Mouse (Mus musculus) hindbrain, embryonic 16.5 days (tissue): ENCODE measurements around the gene Tbc1d16. TPM values are rescaled to one million over a fixed set of nuclear protein-coding genes. Genes with fewer than 3 reads are reported as not detected.

Experiments
- ATAC-seq: fragments of 200-750 bp; cut with Nextera tagmentation; 2 replicates; pipeline ENCODE4 v1.8.0; 2017; ENCODE audit warnings: moderate TSS enrichment, moderate library complexity
- H3K27ac ChIP-seq: fragments of 300-500 bp; sonication (generic); 2 replicates; pipeline ENCODE4 v1.5.1; 2014; ENCODE audit warnings: low read depth, mild to moderate bottlenecking, control low read depth, low read length, moderate library complexity
- H3K27me3 ChIP-seq: fragments of 300-500 bp; sonication (generic); replicated peaks from 2 replicates; pipeline ENCODE4 v1.6.1; 2014; ENCODE audit warnings: low read length; ENCODE audit not compliant: control insufficient read depth, insufficient read depth
- H3K36me3 ChIP-seq: fragments of 300-500 bp; sonication (generic); 2 replicates; pipeline ENCODE4 v1.6.1; 2014; ENCODE audit warnings: mild to moderate bottlenecking, low read length, moderate library complexity, mixed read lengths; ENCODE audit not compliant: control insufficient read depth, insufficient read depth
- H3K4me1 ChIP-seq: fragments of 300-500 bp; sonication (generic); 2 replicates; pipeline ENCODE4 v1.6.1; 2014; ENCODE audit warnings: low read depth, low read length; ENCODE audit not compliant: control insufficient read depth, insufficient read depth
- H3K4me2 ChIP-seq: fragments of 300-500 bp; sonication (generic); 2 replicates; pipeline ENCODE4 v1.6.1; 2014; ENCODE audit warnings: mild to moderate bottlenecking, low read length, control low read depth, moderate library complexity
- H3K4me3 ChIP-seq: fragments of 300-500 bp; sonication (generic); 2 replicates; pipeline ENCODE4 v1.5.1; 2014; ENCODE audit warnings: mild to moderate bottlenecking, low read length, control low read depth, moderate library complexity
- H3K9ac ChIP-seq: fragments of 300-500 bp; sonication (generic); 2 replicates; pipeline ENCODE4 v1.6.1; 2014; ENCODE audit warnings: low read depth, mild to moderate bottlenecking, control low read depth, low read length, moderate library complexity
- H3K9me3 ChIP-seq: fragments of 300-500 bp; sonication (generic); 2 replicates; pipeline ENCODE4 v1.6.1; 2014; ENCODE audit warnings: mild to moderate bottlenecking, low read length, moderate library complexity; ENCODE audit not compliant: control insufficient read depth
- whole genome bisulfite sequencing: fragments of 180-500 bp; shearing (Covaris S2); extraction: QIAGEN DNeasy Blood & Tissue Kit; methylation state at CpG from one replicate; pipeline ENCODE4 v1.1.7; 2014; 5-methylcytosine and 5-hydroxymethylcytosine counted together
- polyA plus RNA-seq: library from polyadenylated mRNA; unstranded; fragments of >200 nt; fragmentation: Nextera tagmentation; extraction: Ambion mirVana; gene quantifications from 2 replicates; pipeline ENCODE4 v1.2.1, GENCODE M21; 2015

Tbc1d16 gene
- polyA plus RNA-seq, 1 experiment from 2014 or later = 54.9 TPM

- Histone ChIP-seq H3K4me3 (peak overlapping the region; percentile 14; the same call in 1 of the 2 replicates), H3K4me1 (peaks cover 49% of the 10 kb centered on the region), H3K27me3 (no peaks in the 10 kb centered on the region), H3K4me2 (peak overlapping the region; percentile 50), H3K9ac (peak overlapping the region; percentile 43), H3K27ac (0 out of 2 replicates have a peak overlapping the region, but pooled peaks have one; percentile 37), H3K9me3 (no peaks in the 10 kb centered on the region), H3K36me3 (no peaks in the 10 kb centered on the region)
- ATAC-seq = 0 out of 2 replicates have a peak, but pooled peaks have one; percentile 22
- WGBS = 7% methylated on average over 20 of the region's 24 CpGs
These were observed 98.1 kb downstream of the Tbc1d16 start for GRCm38 (mm10) chr11:119130081-119130765.

- Histone ChIP-seq H3K4me2 (peak overlapping the region; percentile 50), H3K9ac (peak overlapping the region; percentile 43), H3K4me1 (peaks cover 43% of the 10 kb centered on the region), H3K4me3 (peak overlapping the region; percentile 14; the same call in 1 of the 2 replicates), H3K36me3 (no peaks in the 10 kb centered on the region), H3K27ac (0 out of 2 replicates have a peak overlapping the region, but pooled peaks have one; percentile 37), H3K27me3 (no peaks in the 10 kb centered on the region), H3K9me3 (no peaks in the 10 kb centered on the region)
- ATAC-seq = no peak
- 48% methylated on average over 18 of the region's 18 CpGs for WGBS
These were observed 98.8 kb downstream of the Tbc1d16 start for GRCm38 (mm10) chr11:119129281-119130058.

- Histone ChIP-seq H3K27ac (no peak overlapping the region), H3K36me3 (no peaks in the 10 kb centered on the region), H3K9me3 (no peaks in the 10 kb centered on the region), H3K27me3 (no peaks in the 10 kb centered on the region), H3K4me3 (no peak overlapping the region), H3K4me1 (peaks cover 36% of the 10 kb centered on the region), H3K9ac (no peak overlapping the region), H3K4me2 (no peak overlapping the region)
- no peak for ATAC-seq
- WGBS = 32% methylated on average over 11 of the region's 11 CpGs
These were observed 99.5 kb downstream of the Tbc1d16 start for GRCm38 (mm10) chr11:119128668-119129280.

GRCm38 (mm10) chr11:119127686-119128473 is 100.4 kb downstream of the Tbc1d16 start:
- ATAC-seq = no peak
- H3K4me1 ChIP-seq = peaks cover 35% of the 10 kb centered on the region
- no peak overlapping the region for H3K27ac ChIP-seq
- H3K27me3 ChIP-seq = no peaks in the 10 kb centered on the region
- H3K36me3 ChIP-seq = no peaks in the 10 kb centered on the region
- no peak overlapping the region; the same call in 1 of the 2 replicates for H3K9ac ChIP-seq
- WGBS = 58% methylated on average over 9 of the region's 9 CpGs
- H3K9me3 ChIP-seq = no peaks in the 10 kb centered on the region
- no peak overlapping the region for H3K4me3 ChIP-seq
- H3K4me2 ChIP-seq = no peak overlapping the region

- no peaks in the 10 kb centered on the region for H3K9me3 ChIP-seq
- H3K9ac ChIP-seq = peak overlapping the region; percentile 23; the same call in 1 of the 2 replicates
- H3K4me3 ChIP-seq = no peak overlapping the region
- ATAC-seq = no peak
- H3K36me3 ChIP-seq = no peaks in the 10 kb centered on the region
- no peak overlapping the region for H3K27ac ChIP-seq
- H3K4me1 ChIP-seq = peaks cover 35% of the 10 kb centered on the region
- WGBS = 20% methylated on average over 12 of the region's 12 CpGs
- no peak overlapping the region for H3K4me2 ChIP-seq
- no peaks in the 10 kb centered on the region for H3K27me3 ChIP-seq
These were observed 101.2 kb downstream of the Tbc1d16 start for GRCm38 (mm10) chr11:119127147-119127546.

- Histone ChIP-seq H3K9me3 (no peaks in the 10 kb centered on the region), H3K4me2 (no peak overlapping the region), H3K27me3 (no peaks in the 10 kb centered on the region), H3K36me3 (no peaks in the 10 kb centered on the region), H3K4me3 (no peak overlapping the region), H3K27ac (peak overlapping the region; percentile 48; the same call in 1 of the 2 replicates), H3K4me1 (peaks cover 35% of the 10 kb centered on the region), H3K9ac (peak overlapping the region; percentile 25)
- 30% methylated on average over 23 of the region's 23 CpGs for WGBS
- ATAC-seq = no peak
These were observed 102.1 kb downstream of the Tbc1d16 start for GRCm38 (mm10) chr11:119125929-119126861.

GRCm38 (mm10) chr11:119124536-119124935 is 103.8 kb downstream of the Tbc1d16 start:
- H3K9ac ChIP-seq = no peak overlapping the region
- H3K4me2 ChIP-seq = no peak overlapping the region
- no peak overlapping the region for H3K27ac ChIP-seq
- H3K4me1 ChIP-seq = peaks cover 30% of the 10 kb centered on the region
- H3K9me3 ChIP-seq = no peaks in the 10 kb centered on the region
- ATAC-seq = no peak
- no peaks in the 10 kb centered on the region for H3K36me3 ChIP-seq
- H3K4me3 ChIP-seq = no peak overlapping the region
- 93% methylated on average over 6 of the region's 6 CpGs for WGBS
- H3K27me3 ChIP-seq = no peaks in the 10 kb centered on the region
